Mouse (Mus musculus): ENCODE measurements around the gene Tec.

Tec gene

DNA sequence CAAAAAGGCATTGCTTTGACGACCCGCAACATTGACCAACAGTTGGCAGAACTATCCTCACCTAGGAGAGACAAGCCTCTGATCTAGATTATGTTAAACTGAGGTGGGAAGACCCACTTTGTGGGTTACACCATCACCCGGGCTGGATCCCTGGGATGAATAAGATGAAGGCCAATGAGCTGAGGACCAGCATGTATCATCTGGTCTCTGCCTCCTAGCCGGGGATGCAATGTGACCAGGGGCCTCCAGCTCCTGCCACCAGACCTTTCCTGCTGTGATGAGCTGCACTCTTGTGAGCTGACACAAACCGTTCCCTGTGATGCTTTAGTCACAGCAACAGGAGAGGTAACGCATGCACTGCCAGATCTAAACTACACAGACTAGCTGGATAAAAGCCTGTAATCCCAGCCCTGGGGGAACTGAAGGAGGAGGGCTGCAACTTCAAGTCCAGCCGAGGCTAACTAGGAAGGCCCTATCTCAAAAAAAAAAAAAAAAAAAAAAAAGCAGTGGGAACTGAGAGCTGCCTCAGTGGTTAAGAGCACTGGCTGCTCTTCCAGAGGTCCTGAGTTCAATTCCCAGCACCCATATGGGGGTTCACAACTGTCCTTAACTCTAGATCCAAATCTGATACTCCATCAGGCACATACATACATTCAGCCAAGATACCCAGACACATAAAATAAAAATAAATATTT is 15.8 kb downstream of the Tec start:
- no peak for DNase-seq (ENCODE audit: low read depth, low spot score)
- H3K36me3 ChIP-seq (ENCODE audit: control insufficient read depth, insufficient read depth, low read length, poor library complexity, severe bottlenecking) = no peaks in the 10 kb centered on the region; the same call in 1 of the 2 replicates
- no peaks in the 10 kb centered on the region for H3K27me3 ChIP-seq (ENCODE audit: control insufficient read depth, insufficient read depth, low read length, poor library complexity, severe bottlenecking)

- DNase-seq (ENCODE audit: low read depth, low spot score) = no peak
- H3K36me3 ChIP-seq (ENCODE audit: control insufficient read depth, insufficient read depth, low read length, poor library complexity, severe bottlenecking) = no peaks in the 10 kb centered on the region; the same call in 1 of the 2 replicates
- H3K27me3 ChIP-seq (ENCODE audit: control insufficient read depth, insufficient read depth, low read length, poor library complexity, severe bottlenecking) = no peaks in the 10 kb centered on the region
Measured at GRCm38 (mm10) chr5:72851674-72852098, 16.6 kb downstream of the Tec start.

- no peak for DNase-seq (ENCODE audit: low read depth, low spot score)
- no peaks in the 10 kb centered on the region for H3K27me3 ChIP-seq (ENCODE audit: control insufficient read depth, insufficient read depth, low read length, poor library complexity, severe bottlenecking)
- H3K36me3 ChIP-seq (ENCODE audit: control insufficient read depth, insufficient read depth, low read length, poor library complexity, severe bottlenecking) = no peaks in the 10 kb centered on the region; the same call in 1 of the 2 replicates
Measured at GRCm38 (mm10) chr5:72850926-72851673, 17.2 kb downstream of the Tec start.

- H3K36me3 ChIP-seq (ENCODE audit: control insufficient read depth, insufficient read depth, low read length, poor library complexity, severe bottlenecking) = no peaks in the 10 kb centered on the region; the same call in 1 of the 2 replicates
- no peaks in the 10 kb centered on the region for H3K27me3 ChIP-seq (ENCODE audit: control insufficient read depth, insufficient read depth, low read length, poor library complexity, severe bottlenecking)
- DNase-seq (ENCODE audit: low read depth, low spot score) = no peak
Measured at GRCm38 (mm10) chr5:72848889-72849435, 19.3 kb downstream of the Tec start.

DNA sequence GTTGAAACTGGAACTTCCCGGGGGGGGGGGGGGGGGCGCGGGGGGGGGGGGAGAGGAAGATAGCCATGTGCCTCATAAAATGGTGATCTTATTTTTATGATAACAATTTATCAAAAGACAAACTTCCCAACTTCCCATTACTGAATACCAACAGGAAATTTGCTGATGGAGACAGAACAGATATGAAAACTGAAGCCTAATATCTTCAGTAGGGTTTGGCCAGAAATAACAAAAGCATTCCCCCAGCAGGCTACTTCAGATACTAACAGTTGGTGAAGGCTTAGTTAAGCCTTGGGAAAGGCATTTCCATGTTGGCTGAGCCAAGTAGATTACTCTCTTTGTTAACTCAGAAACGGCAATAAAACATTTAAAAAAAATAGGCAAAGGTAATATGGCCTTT is 21.6 kb downstream of the Tec start:
- DNase-seq (ENCODE audit: low read depth, low spot score) = no peak
- H3K36me3 ChIP-seq (ENCODE audit: control insufficient read depth, insufficient read depth, low read length, poor library complexity, severe bottlenecking) = no peaks in the 10 kb centered on the region; the same call in 1 of the 2 replicates
- H3K27me3 ChIP-seq (ENCODE audit: control insufficient read depth, insufficient read depth, low read length, poor library complexity, severe bottlenecking) = no peaks in the 10 kb centered on the region

DNA sequence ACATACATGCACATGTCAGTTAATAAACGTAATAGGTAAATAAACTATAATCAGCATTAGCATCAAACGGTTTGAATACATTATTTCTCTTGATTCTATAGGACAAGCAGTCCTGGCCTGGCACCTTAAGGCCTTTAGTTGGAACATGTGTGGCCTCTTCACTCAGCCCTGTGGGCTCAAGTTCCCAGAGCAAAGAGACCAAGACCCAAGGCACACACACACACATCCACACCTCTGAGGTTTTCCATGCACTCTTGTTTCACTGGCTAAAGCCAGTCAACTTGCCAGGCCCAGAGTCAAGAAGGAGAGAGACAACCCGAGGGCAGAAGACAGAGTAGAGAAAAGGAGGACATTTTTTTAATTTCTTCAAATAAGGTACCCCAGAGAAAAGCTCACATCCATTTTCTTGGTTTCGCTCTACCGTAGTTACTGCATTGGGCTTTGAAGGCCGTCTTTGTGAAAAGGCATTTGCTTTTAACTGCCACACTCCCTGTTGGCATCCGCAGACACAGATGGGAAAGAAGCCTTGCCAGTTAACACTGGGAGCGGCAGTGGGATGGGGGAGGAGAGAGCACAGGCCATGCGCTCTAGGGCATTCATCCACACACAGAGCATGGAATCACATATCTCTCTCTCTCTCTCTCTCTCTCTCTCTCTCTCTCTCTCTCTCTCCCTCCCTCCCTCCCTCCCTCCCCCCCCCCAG is 22.2 kb downstream of the Tec start:
- Histone ChIP-seq H3K36me3 (ENCODE audit: control insufficient read depth, insufficient read depth, low read length, poor library complexity, severe bottlenecking) (no peaks in the 10 kb centered on the region; the same call in 1 of the 2 replicates), H3K27me3 (ENCODE audit: control insufficient read depth, insufficient read depth, low read length, poor library complexity, severe bottlenecking) (no peaks in the 10 kb centered on the region)
- no peak for DNase-seq (ENCODE audit: low read depth, low spot score)

DNA sequence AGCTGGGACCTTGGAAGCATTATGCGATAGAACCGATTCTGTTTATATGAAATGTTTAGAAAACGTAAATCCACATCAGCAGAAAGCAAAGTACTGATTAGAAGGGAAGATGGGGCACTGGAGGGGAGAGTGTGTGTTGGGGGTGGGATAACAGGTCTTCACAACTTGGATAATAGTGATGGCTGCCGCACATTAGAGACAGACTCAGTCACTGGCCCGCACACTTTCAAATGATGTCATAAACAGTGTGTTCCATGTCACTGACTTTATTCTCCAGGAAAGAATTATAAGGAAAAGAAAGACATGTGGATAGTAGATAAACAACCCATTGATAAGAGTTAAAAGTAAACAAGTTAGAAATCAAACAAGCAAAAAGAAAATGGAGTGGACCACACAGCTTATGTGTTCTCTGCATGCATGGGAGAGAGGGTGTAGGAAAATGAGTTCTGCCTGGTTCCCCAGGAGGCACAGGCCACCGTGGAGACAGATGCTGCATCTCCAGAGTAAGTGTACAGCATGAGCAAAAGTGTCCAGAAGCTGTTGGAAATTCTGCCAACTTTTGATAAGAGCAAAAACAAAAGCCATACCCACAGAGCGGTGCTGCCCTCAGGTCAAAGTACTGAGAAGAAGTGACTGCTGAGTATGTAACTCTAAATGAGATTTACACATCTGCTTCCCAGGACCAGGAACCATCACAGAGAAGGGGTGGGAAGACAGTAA is 23.3 kb downstream of the Tec start:
- no peaks in the 10 kb centered on the region for H3K27me3 ChIP-seq (ENCODE audit: control insufficient read depth, insufficient read depth, low read length, poor library complexity, severe bottlenecking)
- no peak for DNase-seq (ENCODE audit: low read depth, low spot score)
- H3K36me3 ChIP-seq (ENCODE audit: control insufficient read depth, insufficient read depth, low read length, poor library complexity, severe bottlenecking) = no peaks in the 10 kb centered on the region; the same call in 1 of the 2 replicates

GRCm38 (mm10) chr5:72844294-72844693 is 24.0 kb downstream of the Tec start:
- Histone ChIP-seq H3K27me3 (ENCODE audit: control insufficient read depth, insufficient read depth, low read length, poor library complexity, severe bottlenecking) (no peaks in the 10 kb centered on the region), H3K36me3 (ENCODE audit: control insufficient read depth, insufficient read depth, low read length, poor library complexity, severe bottlenecking) (no peaks in the 10 kb centered on the region)
- DNase-seq (ENCODE audit: low read depth, low spot score) = peak; percentile 46

DNA sequence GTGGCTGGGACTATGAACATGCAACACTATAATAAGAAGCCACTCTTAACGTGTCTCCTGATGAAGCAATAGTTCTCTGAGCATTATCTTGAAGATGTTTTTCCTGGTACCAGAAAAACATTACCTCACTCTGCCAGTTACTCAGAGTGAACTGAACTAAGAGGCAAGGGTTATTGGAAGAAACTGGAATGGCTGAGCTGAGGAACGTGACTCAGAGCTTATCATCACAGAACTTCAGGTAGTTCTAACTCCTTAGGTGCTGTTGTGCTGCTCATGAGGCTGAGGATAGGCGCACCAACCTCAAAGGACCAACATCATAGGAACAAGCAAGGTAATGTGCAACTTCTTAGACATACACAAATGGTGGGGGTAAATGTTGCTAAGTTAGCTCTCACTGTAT is 28.6 kb downstream of the Tec start:
- Histone ChIP-seq H3K27me3 (ENCODE audit: control insufficient read depth, insufficient read depth, low read length, poor library complexity, severe bottlenecking) (no peaks in the 10 kb centered on the region), H3K36me3 (ENCODE audit: control insufficient read depth, insufficient read depth, low read length, poor library complexity, severe bottlenecking) (no peaks in the 10 kb centered on the region)
- no peak for DNase-seq (ENCODE audit: low read depth, low spot score)

- Histone ChIP-seq H3K27me3 (ENCODE audit: control insufficient read depth, insufficient read depth, low read length, poor library complexity, severe bottlenecking) (no peaks in the 10 kb centered on the region), H3K36me3 (ENCODE audit: control insufficient read depth, insufficient read depth, low read length, poor library complexity, severe bottlenecking) (no peaks in the 10 kb centered on the region)
- DNase-seq (ENCODE audit: low read depth, low spot score) = no peak
Measured at GRCm38 (mm10) chr5:72838976-72839375, 29.3 kb downstream of the Tec start.

GRCm38 (mm10) chr5:72835656-72836055 is 32.6 kb downstream of the Tec start:
- DNase-seq (ENCODE audit: low read depth, low spot score) = no peak
- no peaks in the 10 kb centered on the region for H3K27me3 ChIP-seq (ENCODE audit: control insufficient read depth, insufficient read depth, low read length, poor library complexity, severe bottlenecking)

DNA sequence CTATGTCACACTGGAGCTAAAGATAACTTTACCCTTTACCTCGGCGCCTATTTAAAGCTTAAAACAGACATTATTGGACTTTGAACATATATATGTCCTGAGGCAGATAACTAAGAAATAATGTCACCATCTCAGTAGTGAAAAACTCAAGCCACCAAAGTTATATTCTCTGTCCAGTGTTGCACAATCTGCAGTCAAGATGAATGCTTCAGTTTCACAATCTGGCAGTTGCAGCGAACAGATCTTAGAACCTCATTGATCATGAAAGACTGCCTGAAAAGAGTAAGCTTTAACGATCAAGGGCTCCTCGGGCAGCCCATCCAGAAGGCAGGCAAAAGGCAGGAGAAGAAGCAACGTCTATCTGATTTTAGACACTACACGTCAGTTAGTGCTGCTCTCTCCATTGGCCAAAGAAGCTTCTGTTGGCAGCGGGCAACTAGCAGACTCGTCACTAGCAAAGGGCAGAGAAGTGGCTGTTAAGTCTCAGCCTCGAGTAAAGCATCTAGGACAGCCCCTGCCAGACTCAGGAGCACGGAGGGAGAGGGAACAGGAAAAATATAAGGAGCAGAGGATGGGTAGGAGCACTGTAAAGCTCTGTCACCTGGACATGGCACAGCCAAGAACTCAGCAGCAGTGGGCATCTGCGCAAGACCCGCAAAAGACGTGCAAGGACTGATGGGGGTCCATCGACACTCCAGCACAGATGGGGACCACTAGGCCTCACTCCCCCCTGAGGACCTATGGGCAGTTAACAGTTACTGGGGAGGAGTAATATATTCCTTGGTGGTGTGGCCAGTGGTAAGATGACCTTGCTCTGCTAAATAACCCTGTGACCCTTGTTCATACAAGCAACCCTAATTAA is 35.1 kb downstream of the Tec start:
- Histone ChIP-seq H3K36me3 (ENCODE audit: control insufficient read depth, insufficient read depth, low read length, poor library complexity, severe bottlenecking) (0 out of 2 replicates have a peak, but pooled peaks cover 4% of the 10 kb centered on the region), H3K27me3 (ENCODE audit: control insufficient read depth, insufficient read depth, low read length, poor library complexity, severe bottlenecking) (no peaks in the 10 kb centered on the region)
- no peak for DNase-seq (ENCODE audit: low read depth, low spot score)

More at GRCm38 (mm10) chr5:72835656-72836055, 32.6 kb downstream of the Tec start:
- 0 out of 2 replicates have a peak, but pooled peaks cover 4% of the 10 kb centered on the region for H3K36me3 ChIP-seq (ENCODE audit: control insufficient read depth, insufficient read depth, low read length, poor library complexity, severe bottlenecking)

DNA sequence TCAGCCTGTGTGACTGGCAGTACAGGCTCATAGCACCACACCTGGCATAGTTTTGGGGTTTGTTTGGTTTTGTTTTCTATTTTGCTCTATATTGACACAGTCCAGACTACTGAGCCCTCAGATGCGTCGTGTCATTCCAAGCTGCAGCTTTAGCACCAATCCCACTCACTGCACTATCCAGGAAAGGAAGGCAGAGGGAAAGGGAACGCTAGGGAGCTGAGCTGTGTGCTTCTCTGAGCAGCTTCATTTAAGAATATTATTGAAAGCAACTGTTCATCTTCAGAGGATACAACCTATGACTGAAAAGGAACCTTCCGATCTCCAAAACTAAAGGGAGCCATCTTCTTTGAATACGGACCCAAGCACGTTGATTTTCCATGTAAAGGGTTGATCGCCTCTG is 36.1 kb downstream of the Tec start:
- 0 out of 2 replicates have a peak, but pooled peaks cover 4% of the 10 kb centered on the region for H3K36me3 ChIP-seq (ENCODE audit: control insufficient read depth, insufficient read depth, low read length, poor library complexity, severe bottlenecking)
- no peak for DNase-seq (ENCODE audit: low read depth, low spot score)

More for the DNA sequence above, 36.1 kb downstream of the Tec start:
- no peaks in the 10 kb centered on the region for H3K27me3 ChIP-seq (ENCODE audit: control insufficient read depth, insufficient read depth, low read length, poor library complexity, severe bottlenecking)

Data from splenic B cell, adult 2 months (primary cell).